Mouse (Mus musculus) brain, embryonic 14.5 days (tissue): ENCODE data around the gene Traf2.

ENCODE experiments used
- CTCF ChIP-seq: fragments of 200-500 bp; IDR thresholded peaks from 2 replicates; pipeline ENCODE4 v1.5.1; 2012; ENCODE audit warnings: inconsistent platforms, mild to moderate bottlenecking, moderate library complexity, borderline replicate concordance; ENCODE audit not compliant: insufficient read depth, insufficient read length; ENCODE audit errors: extremely low read depth
- POLR2A ChIP-seq: fragments of 200-500 bp; IDR thresholded peaks from 2 replicates; pipeline ENCODE4 v1.6.1; 2012; ENCODE audit warnings: mild to moderate bottlenecking, inconsistent platforms, borderline replicate concordance; ENCODE audit not compliant: poor library complexity, insufficient read depth, insufficient read length, severe bottlenecking; ENCODE audit errors: extremely low read depth

DNA sequence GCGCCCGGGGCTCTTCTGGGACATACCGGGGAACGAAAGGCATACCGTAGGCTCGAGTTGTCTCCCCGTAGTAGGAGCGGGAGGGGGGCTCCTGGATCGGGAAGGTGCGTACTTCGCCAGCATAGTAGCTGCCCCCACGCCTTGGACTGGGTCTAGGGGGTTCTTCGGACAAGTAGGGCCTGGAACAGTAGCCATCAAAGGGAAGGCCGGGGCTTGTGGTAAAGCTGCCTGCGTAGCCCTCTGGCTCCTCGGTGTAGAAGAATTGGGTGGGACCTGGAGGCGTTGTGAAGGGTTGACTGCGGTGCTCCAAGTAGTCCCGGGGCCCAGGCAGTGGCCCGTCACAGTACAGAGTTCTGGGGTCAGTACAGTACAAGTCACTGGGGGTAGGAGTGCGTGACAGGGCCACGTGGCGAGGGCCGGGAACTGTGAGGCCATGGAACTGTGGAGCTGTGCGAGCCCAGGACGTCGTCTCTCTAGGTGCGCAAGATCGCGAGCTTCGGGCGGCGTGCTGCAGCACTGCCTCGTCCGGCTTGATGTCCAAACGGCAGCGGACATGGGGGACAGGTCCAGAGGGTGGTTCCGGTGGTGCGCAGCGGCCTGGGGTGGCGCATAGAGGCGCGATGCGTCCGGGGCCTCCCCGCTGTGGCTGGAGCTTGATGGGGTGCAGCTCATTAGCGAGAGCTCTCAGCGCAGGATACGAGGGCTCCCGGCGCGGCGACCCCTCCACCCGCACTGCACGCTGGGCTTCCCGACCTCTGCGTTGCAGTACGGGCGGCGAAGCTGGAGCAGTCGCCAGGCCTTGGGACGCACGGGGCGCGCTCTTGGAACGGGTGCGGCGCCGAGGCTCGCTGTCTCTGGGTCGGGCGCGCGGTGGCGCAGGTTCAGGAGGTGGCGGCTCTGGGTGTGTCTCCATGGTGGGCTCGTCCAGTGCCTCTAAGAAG, 32.3 kb upstream of the Traf2 start:
- TF ChIP-seq CTCF (no peak), POLR2A (no peak)
